Mouse (Mus musculus) liver, embryonic 15.5 days (tissue): ENCODE results near the gene Defb36. TPM values are rescaled to one million over a fixed set of nuclear protein-coding genes. Genes with fewer than 3 reads are reported as not detected.

Source experiments
- ATAC-seq: fragments of 200-750 bp; cut with Nextera tagmentation; 2 replicates; pipeline ENCODE4 v1.8.0; 2017; ENCODE audit warnings: moderate number of reproducible peaks, mild to moderate bottlenecking, moderate library complexity; ENCODE audit not compliant: insufficient read depth
- H3K27ac ChIP-seq: fragments of 300-500 bp; sonication (generic); replicated peaks from 2 replicates; pipeline ENCODE4 v1.5.1; 2015; ENCODE audit warnings: mild to moderate bottlenecking, inconsistent platforms
- H3K27me3 ChIP-seq: fragments of 300-500 bp; sonication (generic); 2 replicates; pipeline ENCODE4 v1.6.1; 2015; ENCODE audit warnings: mild to moderate bottlenecking, inconsistent platforms
- H3K36me3 ChIP-seq: fragments of 300-500 bp; sonication (generic); replicated peaks from 2 replicates; pipeline ENCODE4 v1.6.1; 2015; ENCODE audit warnings: moderate library complexity, mild to moderate bottlenecking, inconsistent platforms
- H3K4me1 ChIP-seq: fragments of 300-500 bp; sonication (generic); replicated peaks from 2 replicates; pipeline ENCODE4 v1.6.1; 2015; ENCODE audit warnings: inconsistent platforms
- H3K4me2 ChIP-seq: fragments of 300-500 bp; sonication (generic); 2 replicates; pipeline ENCODE4 v1.6.1; 2015; ENCODE audit warnings: moderate library complexity, mild to moderate bottlenecking, inconsistent platforms
- H3K4me3 ChIP-seq: fragments of 300-500 bp; sonication (generic); replicated peaks from 2 replicates; pipeline ENCODE4 v1.5.1; 2015; ENCODE audit warnings: mild to moderate bottlenecking, inconsistent platforms
- H3K9ac ChIP-seq: fragments of 300-500 bp; sonication (generic); 2 replicates; pipeline ENCODE4 v1.6.1; 2015; ENCODE audit warnings: moderate library complexity, mild to moderate bottlenecking, inconsistent platforms
- H3K9me3 ChIP-seq: fragments of 300-500 bp; sonication (generic); replicated peaks from 2 replicates; pipeline ENCODE4 v1.6.1; 2016; ENCODE audit warnings: inconsistent platforms
- WGBS: fragments of 180-500 bp; shearing (Covaris S2); methylation state at CpG from one replicate; pipeline ENCODE4 v1.1.7; 2015; ENCODE audit warnings: mixed read lengths; ENCODE audit not compliant: insufficient replicate concordance; 5-methylcytosine and 5-hydroxymethylcytosine counted together
- polyA plus RNA-seq: library from polyadenylated mRNA; unstranded; fragments of >200 nt; fragmentation: Nextera tagmentation; extraction: Ambion mirVana; gene quantifications from 2 replicates; pipeline ENCODE4 v1.2.1, GENCODE M21; 2015

The Defb36 gene
- polyA plus RNA-seq, 1 experiment from 2014 or later, result not detected

- H3K4me1 ChIP-seq, result peaks cover 7% of the 10 kb centered on the region
- no peaks in the 10 kb centered on the region for H3K36me3 ChIP-seq
- 53% methylated on average over 13 of the region's 13 CpGs for WGBS
- H3K4me3 ChIP-seq, result no peak overlapping the region
- H3K9me3 ChIP-seq, result no peaks in the 10 kb centered on the region
- no peak overlapping the region for H3K9ac ChIP-seq
- peaks cover 37% of the 10 kb centered on the region for H3K27me3 ChIP-seq
- no peak overlapping the region for H3K27ac ChIP-seq
- no peak overlapping the region for H3K4me2 ChIP-seq
- ATAC-seq, result no peak
These were observed 18.0 kb downstream of the Defb36 start for GRCm38 (mm10) chr2:152622151-152622550.

- Histone ChIP-seq H3K4me2 (no peak within 1 kb of the TSS), H3K4me3 (no peak within 1 kb of the TSS), H3K4me1 (peaks cover 7% of the 10 kb centered on the region), H3K9me3 (no peaks in the 10 kb centered on the region), H3K27me3 (peaks cover 45% of the 10 kb centered on the region), H3K36me3 (no peaks in the 10 kb centered on the region), H3K27ac (no peak within 1 kb of the TSS), H3K9ac (no peak within 1 kb of the TSS)
- 67% methylated on average over 7 of the region's 7 CpGs for WGBS
- no peak for ATAC-seq
These were observed 18.8 kb downstream of the Defb36 start, which contains the start of gene Defb25 for GRCm38 (mm10) chr2:152622953-152623352. Gene Defb25, minus strand, starts transcription at chr2:152623053.

- Histone ChIP-seq H3K36me3 (no peaks in the 10 kb centered on the region), H3K4me1 (peaks cover 9% of the 10 kb centered on the region), H3K9me3 (no peaks in the 10 kb centered on the region), H3K4me3 (no peak overlapping the region), H3K9ac (no peak overlapping the region), H3K4me2 (no peak overlapping the region), H3K27me3 (peaks cover 61% of the 10 kb centered on the region), H3K27ac (no peak overlapping the region)
- WGBS, result 48% methylated on average over 2 of the region's 2 CpGs
- ATAC-seq, result no peak
These were observed 20.4 kb downstream of the Defb36 start for GRCm38 (mm10) chr2:152624566-152624965.

- Histone ChIP-seq H3K9ac (no peak overlapping the region), H3K4me3 (no peak overlapping the region), H3K4me1 (peaks cover 9% of the 10 kb centered on the region), H3K27ac (no peak overlapping the region), H3K4me2 (no peak overlapping the region), H3K36me3 (no peaks in the 10 kb centered on the region), H3K27me3 (peaks cover 68% of the 10 kb centered on the region), H3K9me3 (no peaks in the 10 kb centered on the region)
- 17% methylated on average over 1 of the region's 1 CpGs for WGBS
- no peak for ATAC-seq
These were observed 21.1 kb downstream of the Defb36 start for GRCm38 (mm10) chr2:152625256-152625655.

- peak within 1 kb of the TSS; percentile 45 for H3K4me2 ChIP-seq
- no peaks in the 10 kb centered on the region for H3K9me3 ChIP-seq
- peaks cover 9% of the 10 kb centered on the region for H3K4me1 ChIP-seq
- no peak for ATAC-seq
- 1% methylated on average over 59 of the region's 59 CpGs for WGBS
- H3K27ac ChIP-seq, result no peak within 1 kb of the TSS
- no peak within 1 kb of the TSS for H3K9ac ChIP-seq
- H3K27me3 ChIP-seq, result peaks cover 74% of the 10 kb centered on the region
- no peaks in the 10 kb centered on the region for H3K36me3 ChIP-seq
- H3K4me3 ChIP-seq, result peak within 1 kb of the TSS; percentile 33
These were observed 22.9 kb downstream of the Defb36 start, which contains the start of gene Rem1 for GRCm38 (mm10) chr2:152626774-152627591. Gene Rem1, plus strand, starts transcription at chr2:152626951.

GRCm38 (mm10) chr2:152628066-152628465 lies 23.9 kb downstream of the Defb36 start:
- Histone ChIP-seq H3K4me2 (no peak overlapping the region), H3K27ac (no peak overlapping the region), H3K9ac (no peak overlapping the region), H3K36me3 (no peaks in the 10 kb centered on the region), H3K27me3 (peaks cover 74% of the 10 kb centered on the region), H3K4me1 (peaks cover 9% of the 10 kb centered on the region), H3K9me3 (no peaks in the 10 kb centered on the region), H3K4me3 (no peak overlapping the region)
- WGBS, result 35% methylated on average over 17 of the region's 17 CpGs
- no peak for ATAC-seq

GRCm38 (mm10) chr2:152629239-152629638 lies 25.1 kb downstream of the Defb36 start:
- no peak for ATAC-seq
- Histone ChIP-seq H3K9me3 (no peaks in the 10 kb centered on the region), H3K4me1 (peaks cover 9% of the 10 kb centered on the region), H3K4me2 (no peak overlapping the region), H3K27me3 (peaks cover 73% of the 10 kb centered on the region), H3K36me3 (no peaks in the 10 kb centered on the region), H3K9ac (no peak overlapping the region), H3K27ac (no peak overlapping the region), H3K4me3 (no peak overlapping the region)
- 49% methylated on average over 3 of the region's 3 CpGs for WGBS

GRCm38 (mm10) chr2:152629904-152630303 lies 25.8 kb downstream of the Defb36 start:
- Histone ChIP-seq H3K4me3 (no peak overlapping the region), H3K9ac (no peak overlapping the region), H3K27me3 (peaks cover 71% of the 10 kb centered on the region), H3K4me2 (no peak overlapping the region), H3K9me3 (no peaks in the 10 kb centered on the region), H3K27ac (no peak overlapping the region), H3K4me1 (peaks cover 9% of the 10 kb centered on the region), H3K36me3 (no peaks in the 10 kb centered on the region)
- WGBS, result 72% methylated on average over 6 of the region's 6 CpGs
- ATAC-seq, result no peak

GRCm38 (mm10) chr2:152633334-152633733 lies 29.2 kb downstream of the Defb36 start:
- ATAC-seq, result no peak
- H3K4me3 ChIP-seq, result no peak overlapping the region
- H3K27me3 ChIP-seq, result peaks cover 37% of the 10 kb centered on the region
- WGBS, result 34% methylated on average over 17 of the region's 17 CpGs
- no peak overlapping the region for H3K27ac ChIP-seq
- H3K36me3 ChIP-seq, result no peaks in the 10 kb centered on the region
- no peaks in the 10 kb centered on the region for H3K9me3 ChIP-seq
- H3K4me2 ChIP-seq, result peak overlapping the region; percentile 9; the same call in 1 of the 2 replicates
- no peak overlapping the region for H3K9ac ChIP-seq
- 0 out of 2 replicates have a peak, but pooled peaks cover 2% of the 10 kb centered on the region for H3K4me1 ChIP-seq

- Histone ChIP-seq H3K27ac (no peak overlapping the region), H3K4me2 (no peak overlapping the region), H3K4me3 (no peak overlapping the region), H3K27me3 (peaks cover 27% of the 10 kb centered on the region), H3K9ac (no peak overlapping the region), H3K36me3 (no peaks in the 10 kb centered on the region), H3K9me3 (no peaks in the 10 kb centered on the region), H3K4me1 (0 out of 2 replicates have a peak, but pooled peaks cover under 1% of the 10 kb centered on the region)
- 68% methylated on average over 29 of the region's 29 CpGs for WGBS
- no peak for ATAC-seq
These were observed 30.2 kb downstream of the Defb36 start for GRCm38 (mm10) chr2:152634311-152634710.

GRCm38 (mm10) chr2:152636246-152637005 lies 32.3 kb downstream of the Defb36 start:
- 55% methylated on average over 23 of the region's 23 CpGs for WGBS
- Histone ChIP-seq H3K4me2 (no peak overlapping the region), H3K27ac (0 out of 2 replicates have a peak overlapping the region, but pooled peaks have one; percentile 19), H3K4me3 (no peak overlapping the region), H3K27me3 (peaks cover 11% of the 10 kb centered on the region), H3K36me3 (no peaks in the 10 kb centered on the region), H3K4me1 (no peaks in the 10 kb centered on the region), H3K9ac (no peak overlapping the region), H3K9me3 (no peaks in the 10 kb centered on the region)
- peak; percentile 42; the same call in 1 of the 2 replicates for ATAC-seq
